In genomic region chr10:61386284-61386683, GRCm38 (mm10) we compare ENCODE assay signal across 22 mouse cellular contexts. TPM values are rescaled to one million over a fixed set of nuclear protein-coding genes. Genes with fewer than 3 reads are reported as not detected.
DNase-seq lines count a peak whose midpoint lies in the region; ATAC-seq and TF ChIP-seq lines count a peak whose summit lies in the region.
"Had no signal": no experiment of that assay in that cellular context is flagged by ENCODE, and none has a peak within 500 bp of the region (broad histone marks: within the 10 kb centered on the region; RNA-seq: fewer than 3 reads in every experiment).

No protein-coding gene starts in this region.

- no peaks in the 10 kb centered on the region for H3K9me3 ChIP-seq in heart, embryonic 10.5 days
- H3K9me3 ChIP-seq in intestine, embryonic 15.5 days: no peaks in the 10 kb centered on the region
- H3K9me3 ChIP-seq in intestine, postnatal 0 days (ENCODE audit: control insufficient read depth): no peaks in the 10 kb centered on the region
- H3K9me3 ChIP-seq: forebrain, embryonic 10.5 days; limb, embryonic 12.5 days; liver, embryonic 12.5 days had no signal

- peaks cover 14% of the 10 kb centered on the region; the same call in 1 of the 2 replicates for H3K27me3 ChIP-seq in heart, embryonic 10.5 days (ENCODE audit: insufficient read depth, poor library complexity, severe bottlenecking)
- no peaks in the 10 kb centered on the region for H3K27me3 ChIP-seq in intestine, embryonic 15.5 days (replicated peaks)
- H3K27me3 ChIP-seq in intestine, postnatal 0 days (replicated peaks; ENCODE audit: control insufficient read depth, insufficient read depth, low read length): peaks cover 6% of the 10 kb centered on the region; the same call in 1 of the 2 replicates

- peaks cover 56% of the 10 kb centered on the region for H3K4me1 ChIP-seq in heart, embryonic 10.5 days
- H3K4me1 ChIP-seq in intestine, embryonic 15.5 days (replicated peaks): peaks cover 35% of the 10 kb centered on the region
- peaks cover 3% of the 10 kb centered on the region; the same call in 1 of the 2 replicates for H3K4me1 ChIP-seq in intestine, postnatal 0 days (replicated peaks; ENCODE audit: control insufficient read depth, insufficient read depth, low read length)

- no peak overlapping the region for H3K9ac ChIP-seq in intestine, embryonic 15.5 days
- H3K9ac ChIP-seq in intestine, postnatal 0 days (ENCODE audit: low read depth, low read length): no peak overlapping the region
- H3K9ac ChIP-seq: forebrain, postnatal 0 days; limb, embryonic 12.5 days; liver, embryonic 12.5 days had no signal

- intact Hi-C loops in heart, postnatal 14 days (cut with DNase I): no loop called here

- no peaks in the 10 kb centered on the region for H3K36me3 ChIP-seq in heart, embryonic 10.5 days
- H3K36me3 ChIP-seq in intestine, embryonic 15.5 days: no peaks in the 10 kb centered on the region
- H3K36me3 ChIP-seq in intestine, postnatal 0 days (ENCODE audit: control insufficient read depth, insufficient read depth): no peaks in the 10 kb centered on the region
- H3K36me3 ChIP-seq: forebrain, embryonic 10.5 days; limb, embryonic 12.5 days; liver, embryonic 12.5 days had no signal

- ATAC-seq in intestine, embryonic 15.5 days: no peak
- no peak for ATAC-seq in intestine, postnatal 0 days
- ATAC-seq in CD4-positive, CD25-positive, alpha-beta regulatory T cell, adult 4 months: no peak
- ATAC-seq: forebrain, postnatal 0 days; liver, embryonic 12.5 days had no signal

- WGBS in heart, embryonic 10.5 days: 27% methylated on average over 6 of the region's 6 CpGs
- 60% methylated on average over 6 of the region's 6 CpGs for WGBS in intestine, embryonic 15.5 days
- WGBS in intestine, postnatal 0 days: 48% methylated on average over 6 of the region's 6 CpGs

- no peak overlapping the region for H3K4me2 ChIP-seq in intestine, embryonic 15.5 days (replicated peaks)
- H3K4me2 ChIP-seq in intestine, postnatal 0 days (replicated peaks; ENCODE audit: low read depth): no peak overlapping the region
- H3K4me2 ChIP-seq: limb, embryonic 12.5 days; liver, embryonic 12.5 days; midbrain, embryonic 11.5 days had no signal

- H3K4me3 ChIP-seq in heart, embryonic 10.5 days: no peak overlapping the region
- no peak overlapping the region for H3K4me3 ChIP-seq in intestine, embryonic 15.5 days (replicated peaks)
- no peak overlapping the region for H3K4me3 ChIP-seq in intestine, postnatal 0 days (ENCODE audit: low read depth, low read length)
- H3K4me3 ChIP-seq: forebrain, embryonic 10.5 days; limb, embryonic 12.5 days; liver, embryonic 12.5 days had no signal

- no peak for DNase-seq in heart, embryonic 10.5 days (ENCODE audit: low spot score)
- no peak for DNase-seq in heart, postnatal 14 days
- DNase-seq in adipocyte (ENCODE audit: low spot score): peak; percentile 50
- DNase-seq in lung, postnatal 25 days (ENCODE audit: low spot score): peak; percentile 68
- DNase-seq: cerebellum, adult 18-20 months; cerebellum, postnatal 36 days; forebrain, postnatal 0 days; kidney, adult 9 months; retina, postnatal 1 day; right cerebral cortex, postnatal 4 days; thymus, postnatal 25 days had no signal

- H3K27ac ChIP-seq in heart, embryonic 10.5 days: peak overlapping the region; percentile 72
- H3K27ac ChIP-seq in intestine, embryonic 15.5 days: 0 out of 2 replicates have a peak overlapping the region, but pooled peaks have one; percentile 32
- no peak overlapping the region for H3K27ac ChIP-seq in intestine, postnatal 0 days (ENCODE audit: low read depth, low read length)
- H3K27ac ChIP-seq: forebrain, embryonic 10.5 days; limb, embryonic 12.5 days; liver, embryonic 12.5 days; stomach, postnatal 0 days had no signal

- TF ChIP-seq CTCF in intestine, postnatal 0 days (IDR thresholded peaks at IDR 0.05; ENCODE audit: low read depth): no peak

RNA-seq across cellular contexts. Expression of gene Pald1, which starts 3.0 kb away (rescaled TPM):
- 34.2 and 40.8 TPM in 2 replicates for polyA plus RNA-seq in heart, embryonic 10.5 days (2016; fragmentation: Nextera tagmentation; extraction: Ambion mirVana)
- total RNA-seq in heart, postnatal 14 days (2021): 10 to 100 TPM; 32.0 to 36.8 TPM
- polyA plus RNA-seq in intestine, embryonic 15.5 days (2015; fragmentation: Nextera tagmentation; extraction: Ambion mirVana): 14.5 and 16.3 TPM in 2 replicates
- 4.1 and 4.4 TPM in 2 replicates for polyA plus RNA-seq in intestine, postnatal 0 days (2015; fragmentation: Nextera tagmentation; extraction: Ambion mirVana)
- polyA plus RNA-seq in CD4-positive, CD25-positive, alpha-beta regulatory T cell, adult 4 months (2017; shearing (Covaris generic)): not detected

RNA-seq across cellular contexts. Expression of gene Nodal, which starts 31.5 kb away (rescaled TPM):
- 0.28 TPM in 1 of 2 replicates, not detected in the other for polyA plus RNA-seq in heart, embryonic 10.5 days (2016; fragmentation: Nextera tagmentation; extraction: Ambion mirVana)
- total RNA-seq in heart, postnatal 14 days (2021): under 1 TPM in 1 of 2 experiments, not detected in 1; 0.10 TPM
- polyA plus RNA-seq in intestine, embryonic 15.5 days (2015; fragmentation: Nextera tagmentation; extraction: Ambion mirVana): 0.09 and 0.20 TPM in 2 replicates
- 0.10 TPM in 1 of 2 replicates, not detected in the other for polyA plus RNA-seq in intestine, postnatal 0 days (2015; fragmentation: Nextera tagmentation; extraction: Ambion mirVana)
- not detected for polyA plus RNA-seq in CD4-positive, CD25-positive, alpha-beta regulatory T cell, adult 4 months (2017; shearing (Covaris generic))
- total RNA-seq: adrenal gland, adult 18-20 months; forebrain, postnatal 0 days; monocyte, adult 5-6 weeks had no signal
- polyA plus RNA-seq: limb, embryonic 12.5 days; midbrain, embryonic 11.5 days; neural tube, embryonic 11.5 days; stomach, postnatal 0 days had no signal

Comparison
In these comparisons a context has a peak if more than half of its experiments do, and no peak if none do; other contexts are left out.
1. DNase-seq: peak in adipocyte (single experiment) and lung, postnatal 25 days (single experiment); none in heart, embryonic 10.5 days (single experiment) and heart, postnatal 14 days (0 of 2).